Mouse (Mus musculus): ENCODE results near the gene Rcn3.

Gene Rcn3

DNA sequence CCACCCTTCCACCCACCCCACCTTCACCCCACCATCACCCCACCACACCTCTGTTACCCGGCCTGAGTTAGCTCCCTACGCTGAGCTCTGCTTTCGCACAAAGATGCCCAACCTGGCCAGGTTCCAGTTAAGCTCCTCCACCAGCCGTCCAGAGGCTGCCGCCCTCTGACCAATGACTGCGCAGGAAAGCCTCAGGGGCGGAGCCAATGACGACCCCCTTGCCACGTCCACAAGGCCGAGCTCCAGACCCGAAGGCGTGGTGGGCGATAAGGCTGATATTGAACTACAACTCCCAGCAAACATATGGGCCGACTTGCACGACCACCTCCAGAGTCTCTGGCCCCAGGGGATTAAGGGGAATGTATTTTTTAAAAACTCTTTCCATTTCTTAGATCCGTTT, at the start of gene Rcn3:
Rcn3 (minus strand) TSS at position 174 of the 400 bp plus-strand sequence.
- ChIA-PET CTCF (interaction anchor here in 3 of 4 experiments (0.6 to 1.5 kb wide), 20 partner anchors 9 to 343 kb away, joined by 3 to 18 read pairs (median 4); partner anchors contain the start of genes Flt3l (in 2 of the 3), Aldh16a1 (in 1 of the 3), Gm45713 (in 1 of the 3) and Gys1 (in 1 of the 3)), POLR2A (interaction anchor here (0.5 to 18.8 kb wide), 73 partner anchors 8 to 725 kb away, joined by 3 to 368 read pairs (median 4); partner anchors contain the start of genes Fcgrt (in 3 of the 4), Prmt1 (in 3 of the 4), Aldh16a1 (in 2 of the 4) and Rpl13a (in 2 of the 4))

DNA sequence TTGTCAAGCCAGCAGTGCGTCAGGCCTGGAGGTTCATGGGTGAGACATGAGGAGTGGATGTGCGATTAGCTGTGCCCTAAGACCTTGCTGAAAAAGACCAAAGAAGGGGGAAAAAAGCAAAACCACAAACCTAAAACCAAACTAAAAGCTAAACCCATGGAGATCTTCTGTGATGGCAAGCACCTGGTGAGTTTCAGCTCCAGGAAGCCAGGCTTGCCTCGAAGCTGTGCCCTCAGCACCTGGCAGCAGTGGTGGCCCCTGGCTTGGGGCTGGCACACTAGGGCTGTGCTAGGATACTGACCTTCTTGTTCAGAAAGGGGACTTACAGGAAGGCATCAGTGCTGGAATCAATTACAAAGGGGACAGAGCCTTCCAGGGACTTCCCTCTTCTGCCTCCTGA, 49.3 kb upstream of the Rcn3 start:
- ChIA-PET CTCF (no interaction called here), POLR2A (interaction anchor here in 3 of 4 experiments (0.5 to 6.2 kb wide), 5 partner anchors 9 to 427 kb away, joined by 3 to 35 read pairs (median 3); partner anchors contain the start of genes Aldh16a1 (in 1 of the 3) and Pih1d1 (in 1 of the 3))

DNA sequence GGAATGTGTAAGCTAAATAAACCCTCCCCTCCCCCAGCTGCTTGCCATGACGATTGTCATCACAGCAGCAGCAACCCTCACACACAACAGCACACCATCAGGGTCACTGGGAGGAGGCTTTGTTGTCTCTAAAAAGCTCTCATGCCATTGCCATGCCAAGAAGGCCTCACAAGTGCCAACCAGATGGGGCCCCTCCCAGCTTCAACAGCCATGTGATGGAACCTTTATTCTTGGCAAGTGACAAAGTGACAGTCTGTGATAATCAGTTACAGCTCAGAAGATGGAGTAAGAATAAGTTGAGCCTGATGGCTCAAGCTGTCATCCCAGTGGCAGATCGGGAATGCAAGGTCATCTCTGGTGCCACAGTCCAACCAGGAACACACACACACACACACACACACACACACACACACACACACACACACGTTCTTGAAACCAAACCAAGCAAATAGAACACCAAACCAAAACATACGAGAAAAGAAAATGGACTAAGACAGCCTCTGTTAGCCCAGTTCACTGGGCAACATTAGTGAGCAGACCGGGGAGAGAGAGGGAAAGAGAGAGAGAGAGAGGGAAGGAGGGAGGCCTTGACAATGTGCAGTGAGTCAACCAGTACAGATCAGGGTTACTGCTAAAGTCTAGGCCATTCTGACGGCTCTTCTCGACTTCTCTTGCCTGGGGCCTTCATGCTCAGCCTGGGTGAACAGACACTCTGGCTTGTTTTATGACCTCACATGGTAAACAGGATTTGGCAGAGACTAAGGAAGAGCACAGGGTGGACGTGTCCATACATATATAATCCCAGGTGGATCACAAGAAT, 48.1 kb upstream of the Rcn3 start:
- POLR2A ChIA-PET = interaction anchor here in 3 of 4 experiments (0.6 to 2.0 kb wide), 10 partner anchors 10 to 323 kb away, joined by 3 to 7 read pairs (median 4); partner anchors contain the start of genes Aldh16a1 (in 1 of the 3) and Rps11 (in 1 of the 3)
- CTCF ChIA-PET = interaction anchor here in 3 of 4 experiments (0.6 to 1.6 kb wide), 4 partner anchors 11 to 213 kb away, joined by 3 to 6 read pairs (median 4); no protein-coding TSS in a partner anchor

DNA sequence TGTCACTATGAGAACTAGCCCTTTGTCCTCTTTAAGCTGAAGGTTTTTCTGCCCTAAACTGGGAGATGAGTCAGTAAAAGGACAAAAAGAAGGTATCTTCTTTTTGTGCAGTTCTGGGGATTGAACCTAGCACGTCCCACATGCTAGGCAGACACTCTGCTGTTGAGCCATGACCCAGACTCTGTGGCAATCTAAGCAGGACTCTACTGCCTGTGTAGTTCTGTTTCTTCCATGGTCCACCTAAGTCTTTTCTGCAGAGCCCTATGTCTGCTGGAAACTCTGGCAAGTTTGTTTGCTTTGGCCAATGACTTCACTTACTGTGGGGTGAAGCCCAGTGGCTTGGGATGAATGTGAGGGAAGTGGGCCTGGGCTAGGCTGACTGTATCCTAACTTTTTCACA, 46.4 kb upstream of the Rcn3 start:
- POLR2A ChIA-PET = interaction anchor here in 2 of 4 experiments (1.0 to 2.6 kb wide), 4 partner anchors 8 to 59 kb away, joined by 3 to 32 read pairs (median 6); partner anchors contain the start of gene Rps11 (in 1 of the 2)
- CTCF ChIA-PET = interaction anchor here in 1 of 4 experiments (2.6 kb wide), 1 partner anchor 57 kb away, joined by 26 read pairs; no protein-coding TSS in a partner anchor

DNA sequence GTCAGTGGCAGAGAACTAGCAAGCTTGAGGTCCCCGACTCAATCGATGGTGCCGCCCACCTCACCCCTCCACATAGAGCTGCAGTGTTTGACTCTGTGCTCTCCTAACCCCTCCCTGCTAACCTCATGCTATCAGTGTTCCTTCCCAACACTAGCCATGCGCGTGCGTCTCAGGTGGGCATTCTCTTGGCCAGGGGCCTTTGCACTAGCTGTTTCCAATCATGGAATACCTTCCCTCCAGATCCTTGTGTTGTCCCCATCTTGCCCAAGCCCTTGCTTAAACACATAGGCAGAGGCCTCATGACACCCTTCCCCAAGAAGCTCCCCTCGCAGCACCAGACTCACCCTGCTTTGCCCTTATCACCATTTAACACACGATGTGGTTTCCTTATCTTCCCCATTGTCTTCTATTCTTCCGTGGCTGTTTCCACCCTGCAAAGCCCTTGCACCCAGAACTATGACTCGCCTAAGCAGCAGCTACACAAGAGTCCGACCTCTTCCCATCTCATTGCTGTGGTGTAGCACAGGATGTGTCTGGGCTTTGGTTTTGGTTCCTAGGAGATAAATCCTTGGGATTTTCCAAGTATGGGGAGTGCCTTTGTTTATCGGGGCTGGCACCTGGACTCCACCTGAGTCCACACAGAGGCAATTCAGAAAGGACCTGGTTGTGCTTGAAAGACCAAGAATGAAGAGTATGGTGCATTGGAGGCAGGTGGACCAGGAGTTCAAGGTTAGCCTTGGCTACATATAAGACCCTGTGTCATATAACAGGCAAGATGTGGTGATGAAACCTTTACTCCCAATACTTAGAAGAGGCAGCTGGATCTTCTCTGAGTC, 45.4 kb upstream of the Rcn3 start:
- CTCF ChIA-PET = interaction anchor here (0.6 to 2.6 kb wide), 13 partner anchors 12 to 208 kb away, joined by 3 to 26 read pairs (median 3); partner anchors contain the start of genes Rcn3 (in 2 of the 4), Aldh16a1 (in 1 of the 4), Ap2a1 (in 1 of the 4) and Pih1d1 (in 1 of the 4)
- POLR2A ChIA-PET = interaction anchor here (0.6 to 2.6 kb wide), 23 partner anchors 9 to 267 kb away, joined by 3 to 32 read pairs (median 4); partner anchors contain the start of genes Aldh16a1 (in 3 of the 4), Pih1d1 (in 2 of the 4), Fcgrt (in 1 of the 4) and Ptov1 (in 1 of the 4)

DNA sequence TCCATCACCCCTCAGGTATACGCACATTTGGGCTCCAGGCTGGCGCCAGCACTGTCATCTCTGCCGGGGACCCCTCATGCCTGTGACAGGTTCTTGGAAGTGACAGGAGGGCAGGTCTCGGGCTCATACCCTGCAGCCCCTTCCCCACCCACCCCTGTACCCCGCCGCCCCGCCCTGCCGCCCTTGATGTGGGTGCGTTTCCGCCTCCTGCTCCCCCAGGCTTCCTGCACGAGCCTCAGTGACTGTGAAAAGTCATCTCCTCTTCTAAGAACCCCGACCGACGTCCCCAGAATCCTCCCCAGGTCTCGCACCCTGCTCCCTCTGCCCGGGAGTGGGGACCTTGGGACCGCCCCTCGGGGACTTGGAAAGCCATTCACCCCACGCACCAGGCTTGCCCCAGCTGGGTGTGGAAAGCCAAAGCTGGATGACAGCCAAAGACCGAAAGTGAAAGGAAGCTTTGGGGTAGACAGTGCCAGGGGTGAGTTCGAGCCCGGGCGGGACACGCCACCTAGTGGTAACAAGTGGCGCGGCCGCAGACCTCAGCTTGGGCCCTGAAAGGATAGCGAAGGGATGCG, 44.1 kb upstream of the Rcn3 start, which contains the start of the genes Gm45713 and Flt3l:
Gm45713 (minus strand) TSS at position 239 of the 575 bp plus-strand sequence.
Flt3l (minus strand) TSS at position 440 of the 575 bp plus-strand sequence.
- ChIA-PET POLR2A (interaction anchor here (0.7 to 2.6 kb wide), 30 partner anchors 8 to 324 kb away, joined by 3 to 32 read pairs (median 4); partner anchors contain the start of genes Rps11 (in 2 of the 4), Aldh16a1 (in 1 of the 4), Fcgrt (in 1 of the 4) and Ftl1 (in 1 of the 4)), CTCF (interaction anchor here (0.6 to 2.6 kb wide), 61 partner anchors 8 to 1350 kb away, joined by 3 to 26 read pairs (median 3); partner anchors contain the start of genes Rcn3 (in 3 of the 4), Aldh16a1 (in 2 of the 4), Akt1s1 (in 1 of the 4) and Ap2a1 (in 1 of the 4))

DNA sequence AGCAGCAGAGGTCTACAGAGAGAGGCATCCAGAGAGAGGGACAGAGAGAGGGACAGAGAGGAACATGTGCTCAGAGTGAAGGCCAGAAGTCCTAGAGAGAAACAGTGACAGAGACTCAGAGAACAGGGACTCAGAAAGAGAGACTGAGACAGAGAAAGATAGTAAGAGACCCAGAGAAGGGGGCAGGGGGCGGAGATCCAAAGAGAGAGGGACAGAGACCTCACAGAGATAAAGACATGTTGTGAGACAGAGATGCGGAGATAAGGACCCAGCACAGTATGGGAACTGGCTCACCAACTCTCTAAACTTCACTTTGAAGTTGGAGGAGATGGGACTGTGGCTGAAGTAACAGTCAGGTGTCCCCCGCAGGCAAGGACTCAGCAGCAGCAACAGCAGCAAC, 43.3 kb upstream of the Rcn3 start:
- POLR2A ChIA-PET = interaction anchor here in 3 of 4 experiments (0.6 to 2.0 kb wide), 23 partner anchors 7 to 226 kb away, joined by 3 to 45 read pairs (median 6); partner anchors contain the start of genes Aldh16a1 (in 2 of the 3), Pih1d1 (in 2 of the 3), Rps11 (in 2 of the 3) and Ccdc155 (in 1 of the 3)
- CTCF ChIA-PET = interaction anchor here in 3 of 4 experiments (0.6 to 1.6 kb wide), 8 partner anchors 42 to 485 kb away, joined by 3 to 8 read pairs (median 4); partner anchors contain the start of gene Irf3 (in 1 of the 3)

DNA sequence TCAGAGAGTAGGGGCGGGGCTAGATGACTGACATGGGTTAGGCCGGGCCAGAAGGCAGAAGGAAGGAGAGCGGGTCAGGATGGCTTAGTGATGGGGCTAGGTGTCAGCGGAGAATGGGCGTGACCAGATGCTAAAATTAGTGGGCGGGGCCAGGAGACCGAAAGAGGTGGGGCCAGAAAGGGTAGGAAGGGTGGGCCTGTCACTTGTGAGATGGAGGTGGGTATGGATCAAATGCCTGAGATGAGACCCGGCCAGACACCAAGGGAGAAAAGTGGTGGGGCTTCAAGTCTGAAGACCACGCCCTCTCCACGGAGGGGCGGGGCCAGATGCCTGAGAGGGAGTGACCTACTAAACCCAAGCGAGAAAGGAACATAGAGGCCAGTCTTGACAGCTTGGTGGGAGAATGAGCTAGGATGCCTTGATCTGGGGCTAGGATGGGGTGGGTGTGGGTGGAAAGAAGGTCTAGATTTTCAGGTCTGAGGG, 42.6 kb upstream of the Rcn3 start:
- ChIA-PET CTCF (interaction anchor here (0.6 to 1.6 kb wide), 28 partner anchors 16 to 484 kb away, joined by 3 to 8 read pairs (median 4); partner anchors contain the start of genes Kcna7 (in 2 of the 4), Aldh16a1 (in 1 of the 4), Ccdc155 (in 1 of the 4) and Irf3 (in 1 of the 4)), POLR2A (interaction anchor here (0.6 to 2.0 kb wide), 51 partner anchors 8 to 261 kb away, joined by 3 to 45 read pairs (median 4); partner anchors contain the start of genes Aldh16a1 (in 3 of the 4), Pih1d1 (in 3 of the 4), Prmt1 (in 2 of the 4) and Rcn3 (in 2 of the 4))

DNA sequence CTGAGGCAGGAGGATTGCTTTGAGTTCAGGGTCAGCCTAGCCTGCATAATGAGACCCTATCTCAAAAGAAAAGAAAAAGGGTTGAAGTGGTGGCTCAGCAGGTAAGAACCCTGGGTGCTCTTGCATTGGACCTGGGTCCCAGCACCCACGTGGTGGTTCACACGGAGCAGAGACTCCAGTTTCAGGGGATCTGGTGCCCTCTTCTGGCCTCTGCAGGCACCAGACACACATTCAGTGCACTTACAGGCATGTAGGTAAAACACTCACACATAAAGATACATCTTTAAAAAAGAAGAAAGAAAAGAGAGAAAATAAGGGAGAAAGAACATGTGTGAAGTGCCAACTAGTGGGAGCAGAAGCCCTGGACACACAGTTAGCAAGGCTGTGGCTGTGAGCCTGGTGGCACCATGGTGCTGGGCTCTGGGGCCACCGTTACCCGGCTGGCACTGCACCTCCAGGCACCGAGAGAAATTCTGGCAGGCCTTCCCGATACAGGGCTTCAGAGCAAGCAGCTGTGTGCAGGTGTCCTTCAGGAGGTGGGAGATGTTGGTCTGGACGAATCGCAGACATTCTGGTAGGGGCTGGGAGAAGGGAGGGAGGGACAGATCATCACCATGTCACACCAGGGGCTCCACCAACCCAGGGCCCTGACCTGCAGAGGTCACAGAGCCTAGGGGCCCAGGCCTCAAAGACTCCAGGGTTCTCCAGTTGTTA, 41.6 kb upstream of the Rcn3 start:
- POLR2A ChIA-PET = interaction anchor here (0.7 to 2.0 kb wide), 44 partner anchors 8 to 262 kb away, joined by 3 to 45 read pairs (median 4); partner anchors contain the start of genes Aldh16a1 (in 3 of the 4), Pih1d1 (in 3 of the 4), Prmt1 (in 2 of the 4) and Rcn3 (in 2 of the 4)
- CTCF ChIA-PET = interaction anchor here in 3 of 4 experiments (0.7 to 1.6 kb wide), 17 partner anchors 17 to 314 kb away, joined by 3 to 8 read pairs (median 4); partner anchors contain the start of genes Kcna7 (in 2 of the 3), Aldh16a1 (in 1 of the 3), Ccdc155 (in 1 of the 3) and Pih1d1 (in 1 of the 3)

DNA sequence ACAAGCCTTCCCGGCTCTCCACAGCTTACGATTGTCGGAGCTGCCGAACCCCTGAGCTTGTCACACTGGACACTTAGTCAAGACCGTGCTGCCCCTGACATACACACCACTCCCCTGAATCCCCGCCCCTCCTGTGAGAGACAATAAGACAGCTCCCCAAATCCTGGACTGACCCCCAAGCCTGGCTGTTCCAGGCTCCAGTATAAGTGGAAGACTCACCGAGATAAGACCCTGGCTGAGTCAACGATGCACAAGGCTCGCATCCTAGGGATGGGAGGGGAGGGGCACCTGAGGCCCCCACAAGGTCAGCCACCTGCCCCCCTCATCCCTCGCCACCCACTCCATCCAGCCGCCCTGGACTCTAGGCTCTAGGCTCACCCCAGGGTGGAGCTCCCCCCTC, 39.8 kb upstream of the Rcn3 start:
- ChIA-PET POLR2A (interaction anchor here in 3 of 4 experiments (0.6 to 16.5 kb wide), 42 partner anchors 8 to 317 kb away, joined by 3 to 596 read pairs (median 4); partner anchors contain the start of genes Aldh16a1 (in 2 of the 3), Fcgrt (in 2 of the 3), Pih1d1 (in 2 of the 3) and Prmt1 (in 2 of the 3)), CTCF (interaction anchor here in 2 of 4 experiments (0.5 to 1.4 kb wide), 4 partner anchors 41 to 319 kb away, joined by 3 to 5 read pairs (median 4); no protein-coding TSS in a partner anchor)

DNA sequence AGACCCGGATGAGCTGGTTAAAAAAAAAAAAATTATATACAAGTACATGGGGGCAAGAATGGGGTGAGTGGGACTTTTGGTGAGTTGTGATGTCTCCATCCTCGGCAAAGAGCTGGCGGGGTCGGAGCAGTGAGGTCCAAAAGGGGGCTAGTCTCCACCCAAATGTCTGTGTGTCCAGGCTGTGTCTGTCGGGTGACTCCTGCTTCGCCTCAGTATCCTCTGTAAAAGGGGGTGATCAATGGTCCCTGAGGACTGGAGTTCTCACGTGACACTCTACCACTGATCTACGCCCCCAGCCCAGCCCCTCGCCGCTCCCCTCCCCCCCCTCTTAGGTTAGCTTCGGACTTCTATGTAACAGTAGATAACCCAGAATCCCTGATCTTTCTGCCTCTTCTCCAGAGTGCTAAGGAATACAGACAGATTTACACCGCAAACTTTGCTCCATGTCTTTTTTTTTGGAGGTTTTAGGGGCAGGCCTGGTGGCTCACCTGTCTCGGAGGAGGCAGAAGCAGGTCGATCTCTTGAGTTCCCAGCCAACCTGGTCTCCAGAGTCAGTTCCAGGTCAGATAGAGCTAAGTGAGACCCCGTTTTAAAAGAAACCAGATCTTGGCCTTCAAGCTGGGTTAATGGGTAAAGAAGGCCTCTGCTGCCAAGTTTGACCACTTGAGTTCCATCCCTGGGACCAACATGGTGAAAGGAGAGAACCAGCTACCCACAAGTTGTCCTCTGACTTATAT, 37.9 kb upstream of the Rcn3 start:
- POLR2A ChIA-PET = interaction anchor here in 3 of 4 experiments (0.5 to 16.5 kb wide), 77 partner anchors 9 to 571 kb away, joined by 3 to 596 read pairs (median 5); partner anchors contain the start of genes Aldh16a1 (in 3 of the 3), Pih1d1 (in 3 of the 3), Prmt1 (in 3 of the 3) and Rras (in 3 of the 3)
- CTCF ChIA-PET = interaction anchor here in 2 of 4 experiments (0.6 to 2.2 kb wide), 7 partner anchors 26 to 212 kb away, joined by 3 to 7 read pairs (median 3); no protein-coding TSS in a partner anchor

DNA sequence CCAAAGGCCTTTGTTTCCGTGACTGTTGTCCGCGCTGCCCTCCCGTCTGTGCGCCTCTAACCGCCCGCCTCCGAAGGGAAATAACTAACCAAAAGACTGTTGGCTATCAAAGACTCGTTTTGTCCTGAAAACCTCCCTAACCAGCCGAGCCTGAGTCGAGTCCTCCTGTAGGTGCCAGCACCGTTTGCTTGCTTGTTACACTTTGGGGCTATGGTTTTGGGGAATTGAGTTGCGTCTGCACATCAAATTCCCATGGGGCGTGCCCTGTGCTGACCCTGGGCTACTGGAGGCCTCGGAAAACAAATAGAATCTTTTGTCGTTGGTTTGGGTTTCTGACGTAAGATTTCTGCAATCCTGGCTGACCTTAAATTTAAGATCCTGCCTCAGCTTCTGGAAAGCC, 37.3 kb upstream of the Rcn3 start:
- ChIA-PET POLR2A (interaction anchor here in 3 of 4 experiments (0.5 to 16.5 kb wide), 62 partner anchors 9 to 572 kb away, joined by 3 to 596 read pairs (median 6); partner anchors contain the start of genes Aldh16a1 (in 3 of the 3), Pih1d1 (in 3 of the 3), Prmt1 (in 3 of the 3) and Rras (in 3 of the 3)), CTCF (interaction anchor here in 3 of 4 experiments (0.5 to 2.2 kb wide), 6 partner anchors 10 to 258 kb away, joined by 3 to 7 read pairs (median 4); partner anchors contain the start of genes Aldh16a1 (in 1 of the 3) and Pih1d1 (in 1 of the 3))

DNA sequence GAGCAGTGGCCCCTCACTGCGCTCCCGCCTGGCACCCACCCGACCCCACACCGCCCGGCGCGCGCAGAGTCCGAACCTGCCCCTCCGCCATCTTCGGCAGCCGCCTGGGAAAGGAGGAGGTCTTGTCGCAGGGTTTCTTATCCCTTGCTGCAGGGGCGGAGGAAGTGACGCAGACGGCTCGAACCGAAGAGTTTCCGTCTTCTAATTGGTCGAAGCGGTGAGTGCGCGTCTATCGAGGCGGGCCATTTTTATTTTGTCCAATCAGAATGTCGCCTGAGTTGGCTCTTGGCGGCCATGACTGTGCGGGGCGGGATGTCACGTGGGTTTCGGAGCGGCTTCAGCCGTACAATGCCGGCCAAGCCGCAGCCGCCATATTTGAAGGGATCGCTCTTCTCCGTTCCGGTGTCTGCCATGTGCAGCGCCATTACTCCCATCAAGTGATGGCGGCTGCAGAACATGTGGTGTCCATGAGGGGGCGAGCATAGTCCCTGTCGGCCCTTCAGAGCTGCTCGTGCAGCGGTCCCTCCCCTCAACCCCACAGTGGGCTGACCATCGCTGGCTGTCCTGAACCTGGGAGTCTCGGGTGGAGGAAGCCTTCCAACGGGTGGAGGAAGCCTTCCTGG, 36.7 kb upstream of the Rcn3 start, which contains the start of gene Rpl13a:
Rpl13a (minus strand) TSS at position 138 of the 623 bp plus-strand sequence.
- ChIA-PET POLR2A (interaction anchor here in 3 of 4 experiments (0.5 to 16.5 kb wide), 59 partner anchors 8 to 572 kb away, joined by 3 to 596 read pairs (median 6); partner anchors contain the start of genes Aldh16a1 (in 3 of the 3), Pih1d1 (in 3 of the 3), Rras (in 3 of the 3) and Fcgrt (in 2 of the 3)), CTCF (interaction anchor here in 3 of 4 experiments (0.5 to 1.0 kb wide), 3 partner anchors 11 to 257 kb away, joined by 3 to 5 read pairs (median 3); partner anchors contain the start of genes Aldh16a1 (in 1 of the 3) and Pih1d1 (in 1 of the 3))
